Mouse (Mus musculus) ES-E14 (cell line): Measurements from ENCODE around the gene Slc26a1. TPM values are rescaled to one million over a fixed set of nuclear protein-coding genes. Genes with fewer than 3 reads are reported as not detected.

Experiments used
- DNase-seq: peaks from one replicate; pipeline ENCODE4 v3.0.0-alpha.2; 2013; ENCODE audit warnings: low read depth, low spot score
- H3K27ac ChIP-seq: 2 replicates; pipeline ENCODE4 v1.5.1; 2012; ENCODE audit warnings: low read depth, mild to moderate bottlenecking, low read length, moderate library complexity, mixed read lengths; ENCODE audit not compliant: poor library complexity, insufficient read depth, severe bottlenecking
- H3K36me3 ChIP-seq: 2 replicates; pipeline ENCODE4 v1.6.1; 2012; ENCODE audit warnings: mild to moderate bottlenecking, low read length, moderate library complexity, mixed read lengths; ENCODE audit not compliant: control insufficient read depth, poor library complexity, insufficient read depth, severe bottlenecking
- H3K4me1 ChIP-seq, 2 experiments: fragments of 150-350 bp in 1 of 2; sonication (generic) in 1 of 2; 2 replicates each; pipeline ENCODE4 v1.6.1; 2012; ENCODE audit warnings: low read length in 2 of 2, mild to moderate bottlenecking in 1 of 2, mixed read lengths in 1 of 2; ENCODE audit not compliant: control insufficient read depth in 2 of 2, insufficient read depth in 2 of 2, poor library complexity in 1 of 2
- H3K4me3 ChIP-seq, 2 experiments: fragments of 150-350 bp in 1 of 2; sonication (generic) in 1 of 2; 2 replicates each; pipeline ENCODE4 v1.5.1; 2012; ENCODE audit warnings: low read length in 2 of 2, low read depth in 1 of 2, mild to moderate bottlenecking in 1 of 2, mixed read lengths in 1 of 2; ENCODE audit not compliant: insufficient read depth in 1 of 2, poor library complexity in 1 of 2, severe bottlenecking in 1 of 2
- H3K9ac ChIP-seq: 2 replicates; pipeline ENCODE4 v1.6.1; 2012; ENCODE audit warnings: low read depth, mild to moderate bottlenecking, low read length, mixed read lengths; ENCODE audit not compliant: poor library complexity, insufficient read depth, severe bottlenecking
- H3K9me3 ChIP-seq: fragments of 150-350 bp; sonication (generic); 2 replicates; pipeline ENCODE4 v1.6.1; 2012; ENCODE audit warnings: low read depth, mild to moderate bottlenecking, low read length; ENCODE audit not compliant: control insufficient read depth, insufficient read depth
- CHD2 ChIP-seq: IDR thresholded peaks from 2 replicates; pipeline ENCODE4 v1.6.1; 2014; ENCODE audit warnings: mild to moderate bottlenecking, low read depth, low read length, inconsistent platforms
- HCFC1 ChIP-seq: IDR thresholded peaks from 2 replicates; pipeline ENCODE4 v1.6.1; 2012; ENCODE audit warnings: low read length, inconsistent platforms, borderline replicate concordance; ENCODE audit not compliant: insufficient read depth
- MAFK ChIP-seq: IDR thresholded peaks from 2 replicates; pipeline ENCODE4 v1.6.1; 2014; ENCODE audit warnings: mild to moderate bottlenecking, low read depth, low read length, inconsistent platforms; ENCODE audit not compliant: insufficient read depth
- ZC3H11A ChIP-seq: IDR thresholded peaks from 2 replicates; pipeline ENCODE4 v1.6.1; 2012; ENCODE audit warnings: low read depth, mild to moderate bottlenecking, inconsistent platforms, low read length, borderline replicate concordance
- ZNF384 ChIP-seq: IDR thresholded peaks from 2 replicates; pipeline ENCODE4 v1.6.1; 2012; ENCODE audit warnings: low read depth, low read length, inconsistent platforms
- in situ Hi-C, 2 experiments: fragments of 600-800 bp; cut with MboI; formaldehyde crosslinking; loops; one replicate each; pipeline ENCODE4 v1.15.1; 2025; ENCODE audit warnings: low sequenced_read_pairs in 2 of 2, inconsistent platforms in 1 of 2; ENCODE audit not compliant: unreplicated experiment in 2 of 2
- total RNA-seq: library from RNA; depleted of rRNA; stranded (reverse); fragments of 300-350 nt; gene quantifications from 2 replicates; pipeline ENCODE4 v1.2.3, GENCODE M21; 2012

Slc26a1 gene
- total RNA-seq, 1 experiment, result 0.27 TPM

GRCm38 (mm10) chr5:108714149-108714548, 38.8 kb upstream of the Slc26a1 start:
- no peaks in the 10 kb centered on the region for H3K9me3 ChIP-seq
- no peak overlapping the region for H3K4me3 ChIP-seq
- DNase-seq, result no peak
- peaks cover 0 to 2% of the 10 kb centered on the region in 2 experiments; a peak in 1 of 4 replicates for H3K4me1 ChIP-seq
- no peak for TF ChIP-seq HCFC1
- H3K9ac ChIP-seq, result no peak overlapping the region
- in situ Hi-C loops, result no loop called here
- no peak overlapping the region for H3K27ac ChIP-seq
- no peaks in the 10 kb centered on the region for H3K36me3 ChIP-seq

- Histone ChIP-seq H3K9ac (no peak overlapping the region), H3K27ac (no peak overlapping the region), H3K4me3 (no peak overlapping the region), H3K4me1 (peaks cover 0 to 2% of the 10 kb centered on the region in 2 experiments; a peak in 1 of 4 replicates), H3K9me3 (no peaks in the 10 kb centered on the region), H3K36me3 (no peaks in the 10 kb centered on the region)
- in situ Hi-C loops, result no loop called here
- no peak for DNase-seq
- no peak for TF ChIP-seq ZNF384
- TF ChIP-seq ZC3H11A, result no peak
- TF ChIP-seq CHD2, result no peak
- no peak for TF ChIP-seq MAFK
- no peak for TF ChIP-seq HCFC1
Measured at GRCm38 (mm10) chr5:108713691-108714090, 38.3 kb upstream of the Slc26a1 start.

- H3K9ac ChIP-seq, result no peak overlapping the region
- in situ Hi-C loops, result no loop called here
- no peaks in the 10 kb centered on the region for H3K36me3 ChIP-seq
- no peak overlapping the region for H3K27ac ChIP-seq
- H3K4me1 ChIP-seq, result peaks cover 0 to 2% of the 10 kb centered on the region in 2 experiments; a peak in 1 of 4 replicates
- no peak for DNase-seq
- H3K9me3 ChIP-seq, result no peaks in the 10 kb centered on the region
- H3K4me3 ChIP-seq, result no peak overlapping the region
- TF ChIP-seq MAFK, result no peak
- TF ChIP-seq CHD2, result no peak
- TF ChIP-seq ZNF384, result no peak
- no peak for TF ChIP-seq HCFC1
- no peak for TF ChIP-seq ZC3H11A
Measured at GRCm38 (mm10) chr5:108713096-108713495, 37.7 kb upstream of the Slc26a1 start.

- no peak for DNase-seq
- H3K4me1 ChIP-seq, result peaks cover 0 to 2% of the 10 kb centered on the region in 2 experiments; a peak in 1 of 4 replicates
- H3K9ac ChIP-seq, result no peak overlapping the region
- H3K27ac ChIP-seq, result no peak overlapping the region
- H3K36me3 ChIP-seq, result no peaks in the 10 kb centered on the region
- TF ChIP-seq ZC3H11A (no peak), CHD2 (no peak), HCFC1 (no peak), ZNF384 (no peak), MAFK (no peak)
- H3K9me3 ChIP-seq, result no peaks in the 10 kb centered on the region
- no peak overlapping the region for H3K4me3 ChIP-seq
- in situ Hi-C loops, result no loop called here
Measured at GRCm38 (mm10) chr5:108711968-108712367, 36.6 kb upstream of the Slc26a1 start.

GRCm38 (mm10) chr5:108708981-108709731, 33.8 kb upstream of the Slc26a1 start:
- no peak overlapping the region for H3K27ac ChIP-seq
- no peak overlapping the region for H3K9ac ChIP-seq
- no peak for DNase-seq
- peaks cover 5% of the 10 kb centered on the region; the same call in 1 of the 2 replicates for H3K36me3 ChIP-seq
- H3K4me1 ChIP-seq, result peaks cover 0 to 2% of the 10 kb centered on the region in 2 experiments; a peak in 1 of 4 replicates
- no peaks in the 10 kb centered on the region for H3K9me3 ChIP-seq
- no peak overlapping the region for H3K4me3 ChIP-seq
- in situ Hi-C loops, result no loop called here
- TF ChIP-seq CHD2 (no peak), ZNF384 (no peak), MAFK (no peak), ZC3H11A (no peak), HCFC1 (no peak)
